Mouse (Mus musculus): Measurements from ENCODE around the gene Fra10ac1. TPM values are rescaled to one million over a fixed set of nuclear protein-coding genes. Genes with fewer than 3 reads are reported as not detected.
A peak's percentile ranks its signal among the peaks of the same experiment; 100 is the strongest.

Fra10ac1 gene
- 10 to 100 TPM; 16.6 to 19.3 TPM for total RNA-seq (2021)
- long read RNA-seq, experiment 1, transcript Fra10ac1-201 (14 exons, 1,402 nt) = major isoform, 10 of 13 reads
- long read RNA-seq, experiment 1, partial matches to known transcripts = 2 of 13 reads
- long read RNA-seq, experiment 1, other reads (novel, unspliced or antisense) = 1 of 13 reads
- long read RNA-seq, experiment 2, transcript Fra10ac1-201 (14 exons, 1,402 nt) = major isoform, 20 of 32 reads
- long read RNA-seq, experiment 2, partial matches to known transcripts = 5 of 32 reads
- long read RNA-seq, experiment 2, other reads (novel, unspliced or antisense) = 6 of 32 reads

DNA sequence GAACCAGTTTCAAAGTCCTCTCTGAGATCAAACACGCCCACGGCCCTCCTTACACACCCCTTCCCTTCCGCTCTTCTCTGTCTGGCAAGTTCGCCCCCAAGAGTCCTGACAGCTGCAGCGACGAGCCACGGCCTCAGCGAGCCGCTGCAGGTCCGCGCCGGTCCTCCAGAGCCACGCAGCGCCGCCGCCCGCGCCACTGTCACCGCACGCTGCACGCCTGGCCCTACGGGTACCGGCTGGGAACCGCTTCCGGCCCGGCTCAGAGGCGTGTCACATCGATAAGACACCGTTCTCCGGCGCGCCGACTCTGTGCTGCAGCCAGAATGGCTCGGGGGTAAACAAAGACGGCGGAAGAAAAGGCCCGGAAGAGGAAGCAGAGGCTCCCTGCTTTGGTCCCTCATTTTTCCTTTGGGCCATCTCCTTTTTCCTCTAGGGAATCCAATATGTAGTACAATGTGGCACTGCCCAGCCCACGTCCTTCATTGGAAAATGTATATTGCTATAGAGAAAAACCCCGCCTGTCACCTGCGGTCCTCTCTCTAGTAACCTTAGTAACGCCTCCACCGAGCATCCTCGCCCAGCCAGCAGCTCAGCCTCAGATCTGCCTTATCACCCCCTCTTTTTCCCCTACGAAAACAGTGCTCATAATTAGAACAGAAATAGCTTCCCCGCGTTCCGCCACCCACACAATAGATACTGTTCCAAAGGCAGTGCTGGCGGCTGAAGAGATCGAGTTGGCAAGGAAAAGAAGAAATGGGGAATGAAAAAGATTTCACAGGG is at the start of gene Fra10ac1:
Gene Fra10ac1 (minus strand): TSS at position 252 of the 780 bp plus-strand sequence.
- DNase-seq (ENCODE audit: low spot score in 2 of 2) = peak; percentile 82 to 85

DNA sequence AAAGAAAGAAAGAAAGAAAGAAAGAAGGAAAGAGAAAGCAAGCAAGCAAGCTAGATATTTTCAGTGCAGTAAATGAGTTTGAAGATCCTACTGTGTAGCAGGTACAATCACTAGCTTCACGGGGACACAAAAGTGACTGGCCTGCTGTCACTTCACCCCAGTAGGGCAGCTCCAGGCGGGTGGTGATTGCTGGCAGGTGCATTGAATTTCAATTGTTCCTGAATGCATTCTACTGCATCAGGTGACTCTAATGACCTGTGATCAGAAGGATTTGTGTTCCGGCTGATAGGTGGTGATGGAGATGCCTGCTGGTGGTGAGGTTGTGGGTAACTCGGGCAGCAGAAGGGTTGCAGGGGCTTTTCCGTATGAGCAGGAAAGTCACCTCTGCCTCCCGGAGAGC is 47.1 kb upstream of the Fra10ac1 start:
- DNase-seq (ENCODE audit: low spot score in 2 of 2) = no peak

DNA sequence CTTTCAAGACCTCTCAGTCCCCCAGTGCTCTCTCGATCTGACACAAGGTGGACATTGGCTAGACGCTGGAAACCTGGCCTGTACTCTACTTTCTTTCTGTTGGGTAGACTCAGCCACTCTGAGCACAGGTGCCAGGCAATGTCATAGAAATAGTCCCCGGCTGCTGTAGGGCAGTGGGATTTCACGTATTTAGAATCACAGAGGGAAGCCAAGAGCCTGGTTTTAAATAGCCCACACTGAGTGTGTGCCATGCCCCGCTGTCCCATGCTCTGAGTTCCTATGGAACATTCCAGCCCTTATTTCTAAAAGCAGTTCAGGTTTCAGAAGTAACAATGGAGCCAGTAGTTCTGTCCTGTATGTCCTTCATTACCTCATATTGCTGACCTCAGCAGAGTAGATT is 43.5 kb upstream of the Fra10ac1 start:
- no peak for DNase-seq (ENCODE audit: low spot score in 2 of 2)

DNA sequence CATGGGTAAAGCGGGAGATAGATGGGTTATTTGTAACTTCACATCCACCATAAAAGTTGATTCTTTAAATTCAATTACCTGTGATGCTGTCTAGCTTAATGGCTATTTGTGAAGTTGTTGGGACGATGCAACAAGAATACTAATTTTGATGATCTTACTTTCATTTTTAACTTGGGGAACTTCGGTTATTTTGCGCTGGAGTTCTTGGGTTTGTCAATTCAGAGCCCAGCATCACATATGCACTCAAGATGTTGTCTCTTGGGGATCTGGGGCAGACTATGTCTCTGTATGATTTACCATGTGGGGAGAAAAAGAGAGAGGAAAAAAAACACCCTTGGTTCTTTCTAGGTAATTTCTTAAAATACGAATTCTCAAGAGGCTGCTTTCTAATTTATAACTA is 41.8 kb upstream of the Fra10ac1 start:
- no peak for DNase-seq (ENCODE audit: low spot score in 2 of 2)

GRCm38 (mm10) chr19:38264505-38265500 is 40.8 kb upstream of the Fra10ac1 start, which contains the start of gene Lgi1:
Gene Lgi1, plus strand, starts transcription at chr19:38264536.
- DNase-seq (ENCODE audit: low spot score in 2 of 2) = no peak

DNA sequence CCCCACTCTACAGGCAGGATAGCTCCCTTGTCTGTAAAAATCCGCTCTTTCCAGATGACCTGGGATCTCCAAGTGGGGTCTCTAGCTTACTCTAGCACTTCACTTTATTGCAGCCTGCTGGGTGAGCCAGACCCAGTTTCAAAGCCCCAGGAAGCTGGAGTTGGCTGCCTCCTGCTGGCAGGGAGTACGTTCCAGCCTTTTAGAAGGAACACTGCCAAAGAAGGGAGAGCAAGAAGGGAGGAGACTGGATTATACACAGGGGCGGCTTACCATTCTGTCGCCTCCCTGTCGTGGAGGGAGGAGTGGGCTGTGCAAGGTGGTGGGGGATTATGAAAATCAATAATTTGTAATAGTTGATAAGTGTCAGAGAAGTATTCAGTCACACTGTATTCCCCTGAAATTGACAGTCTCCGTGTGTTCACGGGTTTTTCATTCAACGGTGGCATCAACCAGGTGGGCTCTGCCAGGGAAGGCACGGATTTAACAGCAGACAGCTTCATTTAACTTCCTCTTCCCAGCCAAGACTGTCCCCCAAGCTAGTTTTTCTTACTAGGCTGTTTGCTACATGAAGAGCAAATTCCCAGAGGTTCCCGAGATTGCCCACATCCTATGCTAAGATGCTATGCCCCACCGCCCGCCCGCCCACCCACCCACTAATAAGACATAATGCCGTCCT is 40.0 kb upstream of the Fra10ac1 start:
- no peak for DNase-seq (ENCODE audit: low spot score in 2 of 2)

GRCm38 (mm10) chr19:38261351-38261750 is 37.4 kb upstream of the Fra10ac1 start:
- no peak for DNase-seq (ENCODE audit: low spot score in 2 of 2)

- DNase-seq (ENCODE audit: low spot score in 2 of 2) = no peak
These were observed 36.4 kb upstream of the Fra10ac1 start for GRCm38 (mm10) chr19:38260346-38260745.

DNA sequence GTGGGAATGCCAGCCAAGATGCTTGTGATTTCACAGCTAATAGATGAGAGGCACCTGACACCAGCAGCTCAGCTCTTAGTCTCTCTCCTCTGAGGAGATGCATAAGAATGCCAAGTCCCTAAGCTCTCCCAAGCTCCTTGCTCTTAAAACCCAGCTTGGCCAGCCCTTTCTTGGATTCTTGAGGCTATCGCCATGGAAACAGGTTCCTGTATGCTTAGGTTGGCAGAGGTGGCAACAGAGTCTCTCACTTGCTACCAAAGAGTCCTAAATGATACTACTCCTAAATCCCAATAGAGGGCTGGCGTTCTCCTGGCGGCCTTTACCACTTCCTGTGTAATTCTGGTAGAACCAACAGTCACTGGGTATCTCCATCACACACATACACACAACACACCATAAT is 35.5 kb upstream of the Fra10ac1 start:
- DNase-seq (ENCODE audit: low spot score in 2 of 2) = no peak

- DNase-seq (ENCODE audit: low spot score in 2 of 2) = no peak
These were observed 34.7 kb upstream of the Fra10ac1 start for GRCm38 (mm10) chr19:38258651-38259065.

DNA sequence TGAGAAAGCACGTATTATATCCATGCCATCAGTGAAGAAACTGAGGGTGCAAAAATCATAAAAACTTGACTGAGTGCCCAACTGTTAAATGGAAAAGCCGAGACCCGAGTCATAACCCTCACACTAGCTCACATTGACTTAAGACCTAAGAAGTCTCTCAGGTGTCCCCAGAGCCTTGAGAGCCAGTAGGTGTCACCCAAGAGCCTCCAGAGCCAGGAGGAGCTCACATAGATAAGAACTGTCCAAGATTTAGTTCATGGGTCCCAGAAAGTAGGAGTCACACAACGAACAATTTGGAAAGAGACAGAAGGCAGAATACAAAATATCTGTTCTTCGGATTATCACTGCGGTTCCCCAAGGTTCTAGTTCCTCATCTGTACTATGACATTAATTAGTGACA is 29.8 kb upstream of the Fra10ac1 start:
- no peak for DNase-seq (ENCODE audit: low spot score in 2 of 2)

GRCm38 (mm10) chr19:38249627-38250026 is 25.7 kb upstream of the Fra10ac1 start:
- no peak for DNase-seq (ENCODE audit: low spot score in 2 of 2)

GRCm38 (mm10) chr19:38246177-38246622 is 22.2 kb upstream of the Fra10ac1 start:
- DNase-seq (ENCODE audit: low spot score in 2 of 2) = no peak

GRCm38 (mm10) chr19:38245361-38246176 is 21.6 kb upstream of the Fra10ac1 start:
- no peak for DNase-seq (ENCODE audit: low spot score in 2 of 2)

DNA sequence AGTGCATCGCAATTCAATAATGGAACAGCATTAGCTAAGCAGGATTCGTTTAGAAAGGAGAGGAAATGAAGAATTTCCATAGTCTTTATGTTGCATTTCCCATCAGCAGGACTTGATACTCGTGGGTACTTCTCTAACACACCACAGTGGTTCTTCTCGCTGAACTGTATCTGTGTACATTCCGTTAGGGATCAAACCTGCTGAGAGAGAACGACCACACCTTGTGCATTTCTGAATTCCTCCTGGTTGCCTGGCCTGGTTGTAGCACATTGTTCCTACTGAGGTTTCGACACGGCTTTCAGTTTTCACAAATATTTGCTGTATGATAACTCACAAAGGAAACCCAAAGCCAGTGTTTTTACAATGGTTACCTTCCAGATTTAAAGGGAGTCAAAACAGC is 20.8 kb upstream of the Fra10ac1 start:
- DNase-seq (ENCODE audit: low spot score in 2 of 2) = no peak

- DNase-seq (ENCODE audit: low spot score in 2 of 2) = no peak
These were observed 18.4 kb upstream of the Fra10ac1 start for GRCm38 (mm10) chr19:38242314-38242852.

- no peak for DNase-seq (ENCODE audit: low spot score in 2 of 2)
These were observed 14.4 kb upstream of the Fra10ac1 start for GRCm38 (mm10) chr19:38238213-38238951.

GRCm38 (mm10) chr19:38237834-38238212 is 13.9 kb upstream of the Fra10ac1 start:
- DNase-seq (ENCODE audit: low spot score in 2 of 2) = no peak

DNA sequence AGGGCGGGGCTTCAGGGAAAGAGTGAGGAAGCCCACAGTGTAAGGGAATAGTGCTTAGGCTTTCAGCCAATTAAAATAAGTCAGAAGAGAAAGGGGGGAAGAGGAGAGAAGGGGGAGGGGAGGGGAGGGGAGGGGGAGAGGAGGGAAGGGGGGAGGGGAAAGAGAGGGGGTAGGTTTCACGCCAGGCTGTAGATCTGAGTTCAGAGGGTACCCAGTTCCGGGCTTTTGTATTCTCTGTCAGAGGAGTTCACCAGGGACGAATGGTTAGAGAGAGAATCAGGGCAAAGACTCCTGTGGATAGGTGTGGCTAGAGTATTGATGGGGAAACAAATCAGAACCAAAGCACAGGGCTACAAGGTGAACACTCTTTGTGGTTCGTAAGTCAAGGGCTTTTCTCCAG is 12.6 kb upstream of the Fra10ac1 start:
- no peak for DNase-seq (ENCODE audit: low spot score in 2 of 2)
